Mouse (Mus musculus) neural tube, embryonic 10.5 days (tissue): Measurements from ENCODE around the gene Ovol2.

Experiments used
- DNase-seq: peaks from one replicate; pipeline ENCODE4 v3.0.0-alpha.2; 2017; ENCODE audit warnings: low spot score; ENCODE audit errors: extremely low spot score

Ovol2 gene

GRCm38 (mm10) chr2:144324218-144324617 is 7.7 kb downstream of the Ovol2 start:
- no peak for DNase-seq

GRCm38 (mm10) chr2:144311372-144311771 is 20.6 kb downstream of the Ovol2 start:
- no peak for DNase-seq

- DNase-seq = no peak
Observed at GRCm38 (mm10) chr2:144310273-144310672, 21.7 kb downstream of the Ovol2 start.

GRCm38 (mm10) chr2:144308561-144308960 is 23.4 kb downstream of the Ovol2 start:
- no peak for DNase-seq

- no peak for DNase-seq
Observed at GRCm38 (mm10) chr2:144305721-144306294, 26.1 kb downstream of the Ovol2 start.

GRCm38 (mm10) chr2:144301101-144301500 is 30.8 kb downstream of the Ovol2 start:
- no peak for DNase-seq

- DNase-seq = no peak
Observed at GRCm38 (mm10) chr2:144299749-144300669, 31.9 kb downstream of the Ovol2 start.

GRCm38 (mm10) chr2:144295145-144295735 is 36.7 kb downstream of the Ovol2 start:
- DNase-seq = no peak

GRCm38 (mm10) chr2:144291600-144292305 is 40.2 kb downstream of the Ovol2 start:
- DNase-seq = no peak

GRCm38 (mm10) chr2:144290321-144290720 is 41.6 kb downstream of the Ovol2 start:
- DNase-seq = no peak

GRCm38 (mm10) chr2:144281417-144281816 is 50.5 kb downstream of the Ovol2 start:
- no peak for DNase-seq

GRCm38 (mm10) chr2:144280568-144280967 is 51.4 kb downstream of the Ovol2 start:
- DNase-seq = no peak

- DNase-seq = no peak
Observed at GRCm38 (mm10) chr2:144279742-144280141, 52.2 kb downstream of the Ovol2 start.

GRCm38 (mm10) chr2:144276885-144277284 is 55.1 kb downstream of the Ovol2 start:
- DNase-seq = no peak

- DNase-seq = no peak
Observed at GRCm38 (mm10) chr2:144274741-144275140, 57.2 kb downstream of the Ovol2 start.

GRCm38 (mm10) chr2:144272088-144272487 is 59.9 kb downstream of the Ovol2 start:
- DNase-seq = no peak

- peak; percentile 95 for DNase-seq
Observed at GRCm38 (mm10) chr2:144270507-144271420, 61.2 kb downstream of the Ovol2 start, which contains the start of the genes Mgme1 and Snx5. Gene Mgme1 (plus strand): TSS chr2:144270663. Gene Snx5 (minus strand): TSS chr2:144270906.

- no peak for DNase-seq
Observed at GRCm38 (mm10) chr2:144269679-144270475, 62.1 kb downstream of the Ovol2 start.

- no peak for DNase-seq
Observed at GRCm38 (mm10) chr2:144269306-144269650, 62.7 kb downstream of the Ovol2 start.
